Mouse (Mus musculus) 416B (cell line): Measurements from ENCODE around the gene Slx4ip.

Experiments
- DNase-seq: peaks from one replicate; pipeline ENCODE4 v3.0.0; 2011; ENCODE audit warnings: low read depth

The Slx4ip gene

GRCm38 (mm10) chr2:137064513-137064912 lies 173.5 kb downstream of the Slx4ip start:
- DNase-seq: no peak

GRCm38 (mm10) chr2:137067479-137068110 lies 176.6 kb downstream of the Slx4ip start:
- no peak for DNase-seq

GRCm38 (mm10) chr2:137073473-137074312 lies 182.7 kb downstream of the Slx4ip start:
- DNase-seq: no peak

- DNase-seq: no peak
Measured at GRCm38 (mm10) chr2:137074313-137074620, 183.2 kb downstream of the Slx4ip start.

- DNase-seq: no peak
Measured at GRCm38 (mm10) chr2:137078771-137079170, 187.8 kb downstream of the Slx4ip start.

- no peak for DNase-seq
Measured at GRCm38 (mm10) chr2:137079721-137080320, 188.8 kb downstream of the Slx4ip start.

- DNase-seq: no peak
Measured at GRCm38 (mm10) chr2:137080468-137080867, 189.4 kb downstream of the Slx4ip start.

- no peak for DNase-seq
Measured at GRCm38 (mm10) chr2:137081001-137081400, 190.0 kb downstream of the Slx4ip start.

GRCm38 (mm10) chr2:137082896-137083620 lies 192.0 kb downstream of the Slx4ip start:
- no peak for DNase-seq

GRCm38 (mm10) chr2:137085257-137085656 lies 194.2 kb downstream of the Slx4ip start:
- DNase-seq: no peak

- DNase-seq: no peak
Measured at GRCm38 (mm10) chr2:137086621-137087395, 195.8 kb downstream of the Slx4ip start.

- no peak for DNase-seq
Measured at GRCm38 (mm10) chr2:137087705-137088104, 196.7 kb downstream of the Slx4ip start.

GRCm38 (mm10) chr2:137091766-137092522 lies 200.9 kb downstream of the Slx4ip start:
- DNase-seq: no peak

GRCm38 (mm10) chr2:137092523-137093297 lies 201.7 kb downstream of the Slx4ip start:
- no peak for DNase-seq

GRCm38 (mm10) chr2:137093298-137093630 lies 202.2 kb downstream of the Slx4ip start:
- no peak for DNase-seq

GRCm38 (mm10) chr2:137094301-137094700 lies 203.3 kb downstream of the Slx4ip start:
- no peak for DNase-seq

- DNase-seq: no peak
Measured at GRCm38 (mm10) chr2:137096981-137097460, 206.0 kb downstream of the Slx4ip start.

- DNase-seq: no peak
Measured at GRCm38 (mm10) chr2:137098269-137099035, 207.4 kb downstream of the Slx4ip start.

GRCm38 (mm10) chr2:137099211-137099734 lies 208.3 kb downstream of the Slx4ip start:
- no peak for DNase-seq
